Mouse (Mus musculus) frontal cortex, postnatal 25 days (tissue): ENCODE data around the gene Sh3gl1.
A peak's percentile ranks its signal among the peaks of the same experiment; 100 is the strongest.
"Not testable (repeated sequence)": the region's sequence is repeated elsewhere in the genome, so short reads cannot be mapped to it uniquely, and the experiment has no call there.

Source experiments
- DNase-seq, 2 experiments: peaks; one replicate each; pipeline ENCODE4 v3.0.0; 2022; ENCODE audit warnings: low spot score in 2 of 2

Sh3gl1 gene

DNA sequence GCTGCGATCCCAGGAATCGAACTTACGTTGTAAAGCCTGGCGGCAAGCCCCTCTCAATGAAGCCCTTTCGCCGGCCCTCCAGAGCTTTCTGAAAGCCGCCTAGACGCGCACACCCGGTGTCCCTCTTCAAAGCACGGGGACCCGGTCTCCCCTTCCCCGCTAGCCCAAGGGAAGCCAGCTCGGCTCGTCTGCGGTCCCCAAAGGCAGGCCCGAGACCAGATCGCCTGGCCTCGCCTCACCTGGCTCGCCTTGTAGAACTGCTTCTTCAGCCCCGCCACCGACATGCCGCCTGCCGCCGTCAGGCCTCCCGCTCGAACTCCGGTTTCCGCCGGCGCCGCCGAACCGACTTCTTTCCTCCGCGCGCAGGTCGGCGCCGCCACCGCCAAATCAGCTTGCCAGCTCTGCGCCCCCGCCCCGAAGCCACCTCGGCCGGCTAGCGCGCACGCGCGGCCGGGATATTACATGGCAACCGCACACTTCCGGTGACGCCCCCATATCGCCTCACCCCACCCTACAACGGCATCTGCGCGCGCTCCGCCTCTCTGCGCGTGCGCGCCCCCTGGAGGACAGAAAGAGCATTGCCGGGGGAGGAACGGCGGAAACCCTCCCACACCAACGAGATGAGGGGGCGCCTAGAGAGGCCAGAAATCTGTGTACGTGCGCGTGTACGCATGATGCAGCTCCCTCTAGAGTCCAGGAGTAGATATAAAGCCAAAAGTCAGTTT is at the start of gene Sh3gl1:
Gene Sh3gl1, minus strand, starts transcription at position 460 of the 725 bp plus-strand sequence.
- DNase-seq = peak; percentile 98 to 100

DNA sequence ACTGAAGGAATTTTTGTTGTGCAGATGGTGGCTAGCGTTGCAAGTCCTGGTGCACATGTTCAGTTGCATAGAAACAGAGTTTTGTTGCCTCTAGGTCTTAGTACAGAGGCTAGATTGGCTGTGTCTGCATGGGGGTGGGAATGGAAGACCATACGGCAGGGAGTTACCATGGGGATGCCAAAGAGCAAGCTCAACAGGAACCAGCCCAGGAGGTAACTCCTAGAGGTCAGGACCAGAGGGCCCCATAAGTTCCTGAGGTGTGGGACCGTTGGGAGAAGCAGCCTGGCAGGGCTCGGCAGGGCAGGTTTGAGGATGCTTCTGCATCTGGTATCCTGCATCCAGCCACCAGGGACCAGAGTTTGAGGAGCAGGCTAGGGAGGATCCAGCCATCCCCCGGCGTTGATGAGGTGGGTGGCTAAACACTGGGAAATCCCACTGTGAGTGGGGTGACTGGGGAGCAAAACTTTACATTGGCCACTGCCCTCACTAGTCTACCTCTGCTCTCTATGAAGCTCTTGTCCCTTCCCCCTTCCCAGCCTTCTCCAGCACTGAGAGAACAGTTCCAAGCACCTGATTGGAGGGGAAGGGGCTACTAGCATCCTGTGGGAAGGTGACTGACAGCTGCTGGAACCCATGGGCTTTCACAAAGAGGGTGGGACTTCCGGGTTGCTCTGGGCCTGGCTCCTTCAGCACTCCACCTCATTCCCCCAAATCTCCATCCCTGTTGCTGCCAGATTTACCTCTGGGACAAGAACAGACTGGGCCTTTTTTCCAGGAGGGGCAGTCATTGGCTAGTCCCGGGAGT is 44.5 kb upstream of the Sh3gl1 start:
- no peak for DNase-seq

DNA sequence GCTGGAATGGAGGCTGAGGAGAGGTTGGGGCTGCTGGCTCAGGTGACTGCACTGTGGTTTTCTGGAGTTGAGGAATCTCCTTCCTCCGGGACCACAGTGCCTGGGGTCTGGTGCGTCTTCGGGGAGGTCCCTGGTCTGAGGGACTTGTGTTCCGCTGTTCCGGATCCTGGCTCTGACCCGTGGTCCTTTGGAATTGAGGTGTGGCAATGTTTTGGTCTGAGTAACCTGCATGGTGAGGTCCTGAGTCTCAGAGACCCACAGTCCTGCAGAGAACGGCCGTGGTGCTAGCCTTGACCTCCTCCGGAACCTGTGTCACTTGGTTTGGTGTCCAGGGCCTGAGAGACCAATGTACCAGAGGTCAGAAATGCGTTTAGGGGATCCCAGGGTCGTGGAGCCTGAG is 43.5 kb upstream of the Sh3gl1 start:
- no peak for DNase-seq

DNA sequence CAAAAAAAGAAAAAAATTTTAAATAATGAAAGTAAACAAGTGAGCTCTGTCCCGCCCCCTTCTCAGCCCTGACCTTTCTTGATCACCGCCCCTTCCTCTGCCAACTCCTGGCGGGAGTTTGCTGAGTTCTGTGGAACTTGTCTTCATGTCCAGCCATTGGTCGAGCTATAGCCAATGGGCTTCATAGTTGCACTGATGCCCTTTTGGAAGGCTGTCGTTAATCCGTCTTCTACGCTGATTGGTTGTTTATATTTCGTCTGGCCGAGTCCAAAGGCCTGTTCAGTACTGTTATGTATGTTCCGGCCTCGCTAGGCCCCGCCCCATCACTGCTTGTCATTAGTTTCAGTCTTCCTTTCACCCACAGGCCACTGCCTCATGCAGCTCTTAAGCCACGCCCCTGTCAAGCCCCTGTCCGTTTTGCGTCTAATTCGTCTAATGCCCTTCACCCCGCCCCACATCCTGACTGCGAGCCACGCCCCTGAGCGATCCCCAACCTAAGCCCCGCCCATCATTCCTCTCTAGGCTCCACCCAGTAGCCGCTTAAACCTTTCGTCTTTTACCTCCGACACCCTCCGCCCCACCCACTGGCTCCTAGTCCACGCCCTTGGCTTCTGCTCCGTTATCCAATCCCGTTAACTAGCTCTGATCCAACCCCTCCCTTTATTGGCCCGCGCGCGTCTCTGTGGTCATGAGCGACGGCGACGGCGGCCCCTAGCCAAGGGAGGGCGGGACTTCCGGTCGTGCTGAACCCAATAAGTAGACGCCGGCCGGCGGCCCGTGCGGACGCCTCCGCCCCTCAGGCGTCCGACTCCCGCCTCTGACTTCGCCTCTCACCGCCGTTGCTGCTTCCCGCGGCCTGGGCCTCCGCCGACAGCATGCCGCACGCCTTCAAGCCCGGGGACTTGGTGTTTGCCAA is 42.7 kb upstream of the Sh3gl1 start, which contains the start of gene Hdgfl2:
Gene Hdgfl2, plus strand, starts transcription at position 755 of the 916 bp plus-strand sequence.
- DNase-seq = peak; percentile 97 to 98

DNA sequence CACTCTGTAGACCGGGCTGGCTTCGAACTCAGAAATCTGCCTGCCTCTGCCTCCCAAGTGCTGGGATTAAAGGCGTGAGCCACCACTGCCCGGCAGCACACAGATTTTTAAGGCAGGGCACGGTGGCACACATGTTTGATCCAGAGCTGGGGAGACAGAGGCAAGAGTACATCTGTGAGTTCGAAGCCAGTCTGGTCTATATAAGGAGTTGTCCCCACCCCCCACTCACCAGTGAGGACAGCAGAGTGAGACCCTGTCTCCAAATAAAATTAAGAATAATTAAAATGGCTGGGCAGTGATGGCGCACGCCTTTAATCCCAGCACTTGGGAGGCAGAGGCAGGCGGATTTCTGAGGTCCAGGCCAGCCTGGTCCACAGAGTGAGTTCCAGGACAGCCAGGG is 41.9 kb upstream of the Sh3gl1 start:
- not testable (repeated sequence) for DNase-seq

DNA sequence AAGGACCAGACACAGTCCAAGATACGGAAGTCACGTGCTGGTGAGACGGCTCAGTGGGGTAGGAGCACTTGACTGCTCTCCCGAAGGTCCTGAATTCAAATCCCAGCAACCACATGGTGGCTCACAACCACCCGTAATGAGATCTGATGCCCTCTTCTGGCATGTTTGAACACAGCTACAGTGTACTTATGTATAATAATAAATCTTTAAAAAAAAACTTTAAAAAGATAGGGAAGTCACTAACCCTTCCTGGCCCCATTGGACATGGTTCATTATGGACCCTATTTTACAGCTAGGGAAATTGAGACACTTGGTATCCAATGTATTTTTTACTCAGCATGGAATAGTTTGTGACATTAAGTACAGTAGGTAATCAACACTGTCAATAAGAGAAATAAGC is 41.1 kb upstream of the Sh3gl1 start:
- DNase-seq = no peak

DNA sequence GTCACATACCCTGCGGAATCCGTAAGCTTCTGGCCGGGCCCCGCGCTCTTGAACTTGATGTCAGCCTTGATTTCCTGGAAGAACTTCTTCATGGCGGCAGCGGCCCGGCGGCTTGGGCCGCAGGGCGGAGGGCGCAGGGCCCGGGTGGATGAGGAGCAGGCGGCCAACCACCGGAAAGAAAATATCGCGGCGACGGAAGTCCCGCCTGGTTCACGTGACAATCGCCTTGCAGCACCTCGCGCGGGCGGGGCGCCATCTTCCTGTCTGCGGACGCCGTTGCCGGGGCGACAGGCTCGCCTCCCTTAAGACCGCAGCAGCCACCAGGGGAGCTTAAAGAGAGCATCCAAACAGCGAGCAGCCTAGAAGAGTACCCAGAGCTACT is 38.4 kb upstream of the Sh3gl1 start, which contains the start of gene Ubxn6:
Gene Ubxn6, minus strand, starts transcription at position 202 of the 382 bp plus-strand sequence.
- peak; percentile 96 to 97 for DNase-seq

DNA sequence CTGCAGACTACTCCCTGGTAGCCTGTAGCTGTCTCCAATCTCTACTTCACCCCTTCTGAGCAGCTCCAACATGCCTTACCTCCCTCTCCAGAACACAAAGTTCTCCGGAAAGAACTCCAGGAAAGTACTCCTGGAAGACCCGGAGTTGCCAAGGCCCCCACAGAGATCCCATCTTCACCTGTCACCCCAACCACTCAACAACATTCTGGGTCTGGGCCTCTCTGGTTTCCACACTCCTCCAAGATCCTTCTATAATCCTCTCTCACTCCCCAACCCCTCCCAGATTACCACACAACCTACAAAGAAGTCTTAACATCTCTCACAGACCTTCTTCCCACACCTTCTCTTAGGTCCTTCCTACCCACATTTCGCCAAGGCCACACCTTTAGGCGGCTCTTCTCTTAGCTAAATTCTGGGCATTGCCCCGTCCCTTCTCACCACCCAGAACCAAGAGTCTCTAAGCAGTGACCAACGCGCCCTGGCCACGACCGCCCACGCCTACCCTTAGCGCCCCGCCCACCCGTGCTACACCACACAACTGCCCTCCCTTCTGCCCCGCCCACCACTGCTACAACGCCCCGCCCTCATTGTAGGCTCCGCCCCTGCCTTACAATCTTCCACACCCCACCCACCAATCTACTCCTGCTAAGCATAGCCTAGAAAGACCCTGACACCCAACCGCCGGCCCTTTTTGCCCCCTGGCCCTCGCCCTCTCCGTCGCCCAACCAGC is 37.8 kb upstream of the Sh3gl1 start:
- peak; percentile 44 to 51 for DNase-seq

DNA sequence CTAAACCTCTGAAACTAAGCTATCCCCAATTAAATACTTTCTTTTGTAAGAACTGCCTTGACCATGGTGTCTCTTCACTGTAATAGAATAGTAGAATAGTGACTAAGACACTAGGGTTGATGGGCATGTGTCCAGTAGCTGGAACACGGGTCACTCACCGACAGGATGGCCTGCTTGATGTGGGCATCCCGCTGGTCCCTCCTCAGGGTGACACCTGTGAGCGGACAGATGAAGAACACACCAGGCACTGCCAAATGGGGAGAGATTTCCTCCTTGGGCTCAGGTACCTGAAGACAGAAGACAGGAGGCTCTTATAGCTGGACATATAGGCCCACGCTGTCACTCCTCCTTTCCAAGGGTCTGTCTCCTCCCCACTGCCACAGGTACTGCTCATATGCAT is 35.8 kb upstream of the Sh3gl1 start:
- DNase-seq = no peak

DNA sequence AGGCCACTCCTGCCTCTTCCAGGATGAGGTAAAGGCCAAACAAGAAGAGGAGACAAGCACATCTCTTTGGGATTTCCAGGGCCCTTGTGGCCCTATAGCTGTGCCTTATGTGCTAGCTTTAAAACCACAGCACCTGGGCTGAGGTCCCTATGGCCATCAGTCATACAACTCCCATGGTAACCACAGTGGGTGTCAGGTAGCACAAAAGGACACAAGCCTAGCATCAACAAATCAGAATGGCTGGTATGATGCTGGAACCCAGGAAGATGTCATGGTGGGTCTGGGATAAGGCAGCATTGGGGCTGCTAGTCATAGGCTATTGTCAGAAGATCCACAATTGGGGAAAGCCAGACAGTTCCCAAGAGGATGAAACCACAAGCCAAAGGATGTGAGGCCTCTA is 34.7 kb upstream of the Sh3gl1 start:
- no peak for DNase-seq

DNA sequence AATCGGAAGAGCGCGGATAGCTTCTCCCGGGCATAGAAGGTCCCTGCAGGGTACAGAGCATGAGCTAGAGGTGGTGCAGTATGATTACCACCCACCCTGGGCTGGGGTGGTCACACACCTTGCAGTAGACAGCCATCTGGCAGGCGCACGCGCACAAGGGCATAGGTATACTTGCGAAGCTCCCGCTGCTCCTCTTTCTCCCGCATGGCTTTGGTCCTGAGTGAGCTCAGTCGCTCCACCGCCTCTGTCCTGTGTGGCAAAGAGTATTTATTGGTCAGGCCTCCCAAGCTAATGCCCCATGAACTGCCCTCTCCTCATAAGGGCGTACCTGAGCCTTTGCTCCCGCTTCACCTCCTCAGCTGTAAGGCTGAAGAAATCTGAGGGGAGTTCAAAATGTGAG is 32.6 kb upstream of the Sh3gl1 start:
- DNase-seq = no peak

DNA sequence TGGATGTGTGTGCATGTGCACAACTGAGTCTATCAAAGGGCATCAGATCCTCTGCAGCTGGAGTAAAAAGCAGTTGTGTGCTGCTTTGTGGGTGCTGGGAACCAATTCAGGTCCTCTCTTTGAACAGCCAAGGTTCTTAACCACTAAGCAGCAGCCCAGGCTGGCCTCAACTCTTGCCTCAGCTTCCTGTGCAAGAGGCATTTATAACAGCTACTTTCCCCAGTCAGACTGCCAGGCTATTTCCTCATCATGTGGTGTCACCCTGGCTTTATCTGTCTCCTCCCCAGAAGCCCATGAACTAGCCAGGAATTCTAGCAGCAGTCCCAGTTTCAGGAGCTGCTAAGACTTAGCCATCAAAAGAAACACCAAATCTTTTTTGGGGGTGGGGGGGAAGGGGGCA is 30.0 kb upstream of the Sh3gl1 start:
- no peak for DNase-seq

DNA sequence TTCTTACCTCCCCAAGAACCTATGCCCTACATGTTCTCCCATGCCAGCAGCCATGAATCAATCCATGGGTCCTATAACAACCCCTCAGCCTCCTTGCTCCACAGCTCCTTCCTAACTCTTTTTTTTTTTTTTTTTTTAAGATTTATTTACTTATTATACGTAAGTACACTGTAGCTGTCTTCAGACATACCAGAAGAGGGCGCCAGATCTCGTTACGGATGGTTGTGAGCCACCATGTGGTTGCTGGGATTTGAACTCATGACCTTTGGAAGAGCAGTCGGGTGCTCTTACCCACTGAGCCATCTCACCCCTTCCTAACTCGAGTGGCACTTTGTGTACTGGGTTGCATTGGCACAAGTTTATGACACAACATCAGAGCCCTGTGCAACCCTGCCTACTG is 29.3 kb upstream of the Sh3gl1 start:
- DNase-seq = not testable (repeated sequence)

DNA sequence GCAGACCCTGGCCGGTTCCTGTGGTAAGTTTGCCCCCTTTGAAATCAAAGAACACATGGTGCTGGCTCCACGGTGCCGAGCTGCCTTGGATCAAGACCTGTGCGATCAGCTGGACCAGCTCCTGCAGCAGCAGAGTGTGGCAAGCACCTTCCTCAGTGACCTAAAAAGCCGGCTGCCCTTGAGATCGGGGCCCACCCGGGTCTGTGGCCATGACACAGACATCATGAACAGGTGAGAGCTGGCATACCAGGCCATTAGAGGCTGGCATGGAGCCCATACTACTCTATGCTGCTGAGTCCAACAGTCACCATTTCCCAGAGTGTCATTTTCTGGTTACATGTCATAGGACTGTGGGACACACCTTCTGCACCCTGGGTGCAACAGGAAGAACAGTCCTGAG is 25.6 kb upstream of the Sh3gl1 start:
- DNase-seq = no peak

DNA sequence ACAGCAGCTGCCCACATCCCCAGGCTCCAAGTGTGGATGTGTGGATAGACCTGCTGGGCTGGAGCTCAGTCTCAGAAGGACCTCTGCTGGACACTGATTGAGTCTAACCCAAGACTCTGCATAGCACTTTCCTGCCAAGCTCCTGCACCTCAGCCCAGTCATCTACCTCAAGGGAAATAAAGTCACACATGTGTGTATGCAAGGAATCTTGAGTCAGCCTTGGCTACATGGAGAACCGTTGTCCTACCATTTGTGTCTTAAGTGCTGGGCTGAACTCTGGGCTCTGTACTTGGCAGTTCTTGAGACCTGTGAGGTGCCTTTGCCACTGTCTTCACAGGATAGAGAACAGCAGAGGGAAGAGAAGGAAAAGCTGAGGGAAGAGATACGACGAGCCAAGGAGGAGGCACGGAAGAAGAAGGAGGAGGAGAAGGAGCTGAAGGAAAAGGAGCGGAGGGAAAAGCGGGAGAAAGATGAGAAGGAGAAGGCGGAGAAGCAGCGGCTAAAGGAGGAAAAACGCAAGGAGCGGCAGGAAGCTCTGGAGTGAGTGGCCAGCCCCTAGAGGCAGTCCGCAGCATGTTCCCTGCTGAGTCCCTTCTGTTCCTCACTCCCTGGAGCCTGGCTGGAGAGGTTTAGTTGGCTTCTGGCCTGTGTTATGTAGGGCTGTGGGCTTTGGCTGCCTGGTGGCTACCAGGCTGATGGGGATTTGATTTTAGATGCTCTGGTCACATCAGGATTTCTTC is 21.1 kb upstream of the Sh3gl1 start:
- DNase-seq = no peak

DNA sequence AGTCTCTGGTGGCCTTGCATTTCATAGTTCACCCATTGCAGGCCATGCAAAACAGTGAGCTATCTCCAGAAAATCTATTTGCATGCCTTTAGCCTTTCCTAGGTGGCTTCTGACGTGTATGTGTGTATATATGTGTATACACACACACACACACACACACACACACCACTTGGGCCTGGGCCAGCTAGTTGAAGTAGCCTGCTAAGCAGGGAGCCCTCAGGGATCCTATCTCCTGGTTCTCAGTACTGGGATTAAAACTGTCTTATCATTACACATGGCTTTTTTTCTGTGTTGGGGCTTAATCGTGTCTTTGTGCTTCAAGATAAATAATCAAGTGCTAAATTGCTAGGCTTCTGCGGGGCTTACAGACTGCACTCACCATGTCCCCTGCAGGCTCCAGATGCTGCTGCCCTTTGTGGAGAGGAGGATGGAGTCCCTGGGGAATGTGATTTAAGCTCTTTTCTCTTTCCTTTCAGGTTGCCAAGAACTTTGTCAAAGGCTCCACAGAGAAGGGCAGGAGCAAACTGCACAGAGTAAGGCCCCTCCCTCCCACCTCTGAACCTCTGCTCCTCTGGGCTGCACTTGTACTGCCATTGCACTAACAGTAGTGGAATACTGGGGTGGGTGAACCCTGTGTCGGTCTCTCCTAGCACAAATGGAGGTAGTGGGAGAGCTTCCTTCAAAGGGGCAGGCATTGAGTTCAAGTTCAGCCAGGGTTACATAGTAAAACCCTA is 19.7 kb upstream of the Sh3gl1 start:
- DNase-seq = no peak

DNA sequence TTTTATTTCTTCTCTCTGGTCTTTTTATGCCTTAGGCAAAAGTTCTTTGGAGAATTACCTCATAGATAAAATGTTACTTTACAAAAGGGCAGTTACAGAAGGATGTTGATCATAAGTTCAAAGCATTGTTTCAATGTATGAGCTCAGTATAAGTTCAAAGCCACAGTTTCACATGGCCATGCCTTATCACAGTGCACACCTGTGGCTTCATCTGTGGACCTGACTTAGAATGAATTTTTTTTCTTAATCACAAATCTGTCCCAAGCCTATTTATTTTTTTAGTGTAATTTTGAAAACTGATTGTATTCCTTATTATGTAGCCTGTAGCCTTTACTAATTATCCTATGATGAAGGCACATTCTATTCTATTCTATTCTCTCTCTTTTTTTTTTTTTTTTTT is 18.5 kb upstream of the Sh3gl1 start:
- no peak for DNase-seq

DNA sequence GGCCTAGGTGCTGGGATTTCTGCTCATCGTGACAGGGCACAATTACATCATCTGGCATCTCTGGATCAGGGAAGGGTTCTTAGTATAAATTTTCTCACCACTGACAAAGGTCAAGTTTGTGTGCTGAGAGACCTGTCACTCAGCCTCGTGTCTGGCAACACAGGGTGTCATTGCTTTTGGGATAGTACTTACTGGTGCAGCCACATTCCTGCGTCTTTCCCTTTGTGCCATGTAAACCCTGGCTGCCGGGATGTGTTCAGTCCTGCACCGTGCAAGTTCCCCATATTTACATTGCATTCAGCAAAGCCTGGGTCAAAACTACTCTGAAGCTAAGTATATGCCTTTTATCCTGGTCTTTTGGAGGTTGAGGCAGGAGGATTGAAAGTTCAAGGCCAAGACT is 14.9 kb upstream of the Sh3gl1 start:
- DNase-seq = no peak

DNA sequence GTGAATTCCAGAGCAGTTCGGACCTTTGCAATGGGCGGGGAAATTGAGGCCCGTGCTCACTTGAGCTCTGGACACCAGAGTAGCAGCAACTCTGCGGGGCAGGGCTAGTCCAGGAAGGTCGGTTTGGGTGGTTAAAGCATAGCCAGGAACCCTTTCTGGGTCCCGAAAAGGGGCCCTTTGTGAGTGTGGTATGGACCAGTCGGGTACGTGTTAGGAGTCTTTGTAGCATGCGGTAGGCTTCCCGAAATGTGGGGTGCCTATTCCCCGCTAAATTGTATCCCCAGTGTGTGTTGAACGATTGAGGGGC is 4.4 kb upstream of the Sh3gl1 start:
- no peak for DNase-seq
